Mouse (Mus musculus): ENCODE measurements around the gene Stk16.
A peak's percentile ranks its signal among the peaks of the same experiment; 100 is the strongest.

The Stk16 gene

DNA sequence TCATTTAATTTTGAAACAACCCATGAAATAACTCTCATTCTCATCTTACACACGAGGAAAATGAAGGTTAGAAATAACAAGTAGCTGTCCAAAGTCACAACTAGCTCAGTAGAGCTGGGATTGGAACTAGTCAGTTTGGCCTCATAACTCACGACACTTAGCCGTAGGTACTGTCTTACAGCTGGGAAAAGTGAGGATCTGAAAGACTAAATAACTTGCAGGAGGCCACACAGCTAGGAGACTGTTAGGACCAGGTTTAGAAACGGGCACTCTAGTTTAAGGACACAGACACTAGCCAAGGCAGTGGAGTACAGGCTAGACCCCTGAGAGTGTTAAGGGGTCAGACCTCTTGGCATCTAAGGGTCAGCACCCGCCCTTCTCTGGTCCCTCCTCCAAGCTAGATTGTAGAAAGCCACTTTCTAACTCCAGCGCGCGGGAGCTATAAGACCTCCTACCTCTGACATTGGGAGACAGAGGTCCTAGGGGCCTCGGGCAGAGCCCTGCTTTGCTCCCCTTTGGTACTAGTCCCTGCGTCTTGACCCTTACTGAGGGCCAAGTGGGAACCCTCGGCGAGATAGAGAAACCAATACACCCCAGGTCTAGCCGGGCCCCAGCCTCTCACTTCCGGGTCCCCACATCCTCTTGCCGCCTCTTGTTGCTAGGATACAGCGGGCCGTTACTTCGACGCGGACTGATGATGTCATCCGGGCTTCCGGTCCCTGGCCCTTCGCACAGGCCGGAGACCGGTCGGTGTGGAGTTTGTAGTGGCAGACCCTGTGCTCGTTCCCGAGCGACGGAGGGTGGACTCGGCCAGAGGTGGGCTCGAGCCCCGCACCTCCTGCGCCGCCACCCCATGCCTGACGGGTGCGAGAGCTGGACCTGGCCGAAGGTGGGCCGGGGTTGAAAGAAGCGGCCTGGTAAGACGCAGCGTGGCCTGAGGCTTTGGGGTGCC lies at the start of gene Stk16, which contains the start of gene Glb1l:
TSS of gene Stk16 (plus strand) at position 703 of the 952 bp plus-strand sequence.
TSS of gene Glb1l (minus strand) at position 678 of the 952 bp plus-strand sequence.
- DNase-seq (ENCODE audit: low read depth, low spot score) = peak; percentile 92

- no peak for DNase-seq (ENCODE audit: low read depth, low spot score)
Measured at GRCm38 (mm10) chr1:75168093-75168471, 42.6 kb upstream of the Stk16 start.

DNA sequence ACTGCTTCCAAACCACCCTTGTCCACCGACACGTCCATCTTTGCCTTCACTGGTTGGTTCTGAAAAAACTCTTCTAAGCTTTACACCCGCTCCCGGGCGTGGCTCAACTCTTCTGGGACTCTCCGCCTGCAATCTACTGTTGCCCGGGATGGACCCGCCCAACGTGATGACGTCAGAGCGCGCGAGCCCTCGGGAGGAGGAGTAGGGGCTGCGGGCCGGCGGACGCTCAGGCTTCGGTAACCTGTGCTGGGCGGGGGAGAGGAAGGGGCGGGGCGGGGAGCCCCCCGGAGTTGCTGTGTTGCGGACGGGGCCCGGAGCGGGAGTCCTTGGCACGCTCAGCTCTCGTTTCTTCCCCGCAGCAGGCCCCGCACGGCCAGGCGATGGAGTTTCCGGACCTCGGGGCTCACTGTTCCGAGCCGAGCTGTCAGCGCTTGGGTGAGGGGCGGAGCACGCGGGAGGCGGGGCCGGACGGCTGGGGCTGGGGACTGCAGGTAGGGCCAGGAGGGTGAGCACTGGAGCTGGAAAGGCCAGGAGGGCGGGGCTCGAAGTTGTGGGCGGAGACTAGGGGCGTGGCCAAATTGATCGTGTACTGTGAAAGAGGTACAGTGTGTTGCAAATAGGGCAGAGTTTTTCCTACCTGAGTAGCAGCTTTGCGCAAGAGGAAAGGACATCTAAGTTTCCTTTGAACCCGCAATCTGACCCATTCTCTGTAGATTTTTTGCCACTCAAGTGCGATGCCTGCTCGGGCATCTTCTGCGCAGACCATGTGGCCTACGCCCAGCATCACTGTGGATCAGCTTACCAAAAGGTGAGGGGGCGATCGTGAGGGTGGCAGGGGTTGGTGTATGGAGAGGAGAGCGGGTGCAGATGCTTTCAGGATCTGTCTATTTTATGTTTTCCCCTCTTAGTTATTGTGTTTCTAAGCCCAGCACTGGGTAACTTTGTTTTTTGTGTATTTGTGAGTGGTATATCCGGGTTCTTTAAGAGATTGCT lies 41.9 kb upstream of the Stk16 start, which contains the start of gene Zfand2b:
TSS of gene Zfand2b (plus strand) at position 175 of the 993 bp plus-strand sequence.
- DNase-seq (ENCODE audit: low read depth, low spot score) = peak; percentile 85

DNA sequence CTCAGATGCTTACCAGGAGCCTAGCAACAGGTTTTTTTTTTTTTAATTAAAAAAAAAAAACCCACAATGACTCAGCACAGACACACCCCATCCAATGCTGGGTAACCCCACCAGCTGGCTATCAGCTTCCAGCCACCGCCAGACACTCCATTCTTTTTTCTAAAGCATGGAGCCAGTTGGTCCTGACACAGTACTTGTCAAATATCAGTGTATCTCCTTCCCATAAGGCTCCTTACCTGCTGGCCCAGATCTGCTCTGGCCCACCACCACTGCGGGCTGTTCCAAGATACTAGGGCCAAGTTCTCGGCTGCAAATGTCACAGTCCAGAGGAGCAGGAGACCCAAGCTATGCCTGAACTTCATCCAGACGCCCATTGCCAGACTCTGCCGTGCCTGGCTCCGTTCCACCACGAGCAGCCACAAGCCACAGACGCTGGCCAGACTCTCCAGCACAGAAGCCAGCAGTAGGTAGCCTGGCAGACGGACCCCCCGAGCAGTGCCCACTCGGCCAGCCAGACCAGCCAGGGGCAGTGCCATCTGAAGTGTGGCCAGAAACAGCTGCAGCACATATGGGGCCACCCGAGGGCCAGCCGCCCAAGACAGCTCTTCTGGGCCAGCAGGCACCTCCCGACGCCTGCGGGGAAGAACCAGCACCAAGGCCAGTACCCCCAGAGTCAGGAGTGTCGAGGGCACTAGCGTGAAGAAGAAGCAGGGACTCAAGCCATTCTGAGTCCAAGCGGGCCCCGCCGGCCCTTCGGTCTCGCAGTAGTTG lies 31.1 kb upstream of the Stk16 start:
- DNase-seq (ENCODE audit: low read depth, low spot score) = no peak

- DNase-seq (ENCODE audit: low read depth, low spot score) = peak; percentile 70
Measured at GRCm38 (mm10) chr1:75180105-75180590, 30.5 kb upstream of the Stk16 start, which contains the start of gene Abcb6. TSS of gene Abcb6 (minus strand) at chr1:75180392.

DNA sequence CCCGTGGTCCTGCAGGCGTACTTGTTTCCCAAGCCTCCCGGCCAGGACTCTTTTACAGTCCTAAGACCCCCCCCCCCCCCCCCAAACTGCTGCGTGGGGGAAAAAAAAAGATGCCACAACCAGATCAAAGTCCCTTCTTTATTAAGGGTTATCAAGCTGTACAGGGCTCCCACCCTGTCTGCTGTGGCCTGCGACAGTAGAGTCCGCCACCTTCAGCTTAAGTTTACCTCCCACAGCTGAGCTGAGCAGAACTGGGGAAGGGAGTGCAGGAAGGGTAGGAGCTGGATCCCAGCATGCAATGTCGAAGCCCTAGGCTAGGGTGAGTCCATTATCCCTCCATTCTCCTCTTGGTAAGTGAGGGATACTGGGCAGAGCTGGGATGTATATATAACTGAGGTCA lies 29.9 kb upstream of the Stk16 start:
- no peak for DNase-seq (ENCODE audit: low read depth, low spot score)

DNA sequence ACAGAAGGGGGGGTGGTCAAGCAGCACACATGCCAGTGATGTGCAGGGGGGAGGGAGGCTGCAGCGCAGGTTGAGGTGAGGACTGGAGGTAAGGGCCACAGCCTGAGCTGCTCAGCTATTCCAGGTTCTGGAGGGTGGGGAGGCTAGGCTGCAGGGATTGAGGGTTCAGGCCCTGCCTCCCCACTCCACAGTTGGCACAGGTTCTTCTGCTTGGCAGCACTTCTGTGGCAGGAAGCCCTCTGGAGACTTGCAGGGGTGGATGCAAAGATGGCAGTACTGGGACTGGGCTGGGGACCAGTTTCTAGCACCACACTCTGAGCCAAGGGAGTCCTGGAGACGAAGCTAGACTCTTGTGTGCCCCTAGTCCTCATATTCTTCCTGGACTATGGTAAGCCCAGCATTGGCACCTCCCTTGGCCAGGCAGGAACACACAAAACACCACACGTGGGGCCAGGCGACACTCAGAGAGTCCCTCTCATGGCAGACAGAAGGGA lies 29.2 kb upstream of the Stk16 start:
- no peak for DNase-seq (ENCODE audit: low read depth, low spot score)

GRCm38 (mm10) chr1:75182160-75182559 lies 28.5 kb upstream of the Stk16 start:
- DNase-seq (ENCODE audit: low read depth, low spot score) = no peak

DNA sequence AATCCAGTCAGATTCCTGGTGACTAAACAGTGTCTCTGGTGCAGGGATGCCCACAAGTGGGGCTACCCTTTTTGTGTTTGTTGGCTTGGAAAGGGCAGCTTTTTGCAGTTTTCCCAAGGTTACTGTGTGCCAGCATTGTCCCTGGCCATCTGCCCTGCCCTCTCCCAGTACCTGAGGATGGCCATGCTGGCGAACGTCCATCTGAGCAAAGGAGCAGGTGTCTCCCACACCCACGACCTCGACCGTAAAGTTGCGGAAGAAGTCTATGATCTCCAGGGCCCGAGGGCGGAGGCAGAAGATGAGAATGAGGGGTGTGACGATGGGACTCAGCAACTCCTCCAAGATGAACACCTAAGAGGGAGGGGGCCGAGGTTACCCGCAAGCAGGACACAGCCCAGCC lies 25.1 kb upstream of the Stk16 start:
- no peak for DNase-seq (ENCODE audit: low read depth, low spot score)

DNA sequence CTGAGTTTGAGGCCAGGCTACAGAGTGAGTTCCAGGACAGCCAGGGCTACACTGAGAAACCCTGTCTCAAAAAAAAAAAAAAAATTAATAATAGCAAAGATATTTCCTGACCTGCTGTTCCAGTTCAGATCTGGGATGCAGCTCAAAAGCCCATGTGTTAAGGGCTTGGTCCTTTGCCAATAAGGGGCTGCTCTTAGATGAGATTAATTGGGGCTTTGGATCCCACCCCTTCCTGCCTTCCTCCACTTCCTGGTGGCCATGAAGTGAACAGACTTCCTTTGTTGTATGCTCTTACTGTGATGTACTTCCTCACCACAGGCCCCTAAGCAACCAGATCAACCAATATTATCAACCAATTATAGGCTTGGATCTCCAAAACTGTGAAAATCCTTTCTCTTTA lies 23.5 kb upstream of the Stk16 start:
- no peak for DNase-seq (ENCODE audit: low read depth, low spot score)

DNA sequence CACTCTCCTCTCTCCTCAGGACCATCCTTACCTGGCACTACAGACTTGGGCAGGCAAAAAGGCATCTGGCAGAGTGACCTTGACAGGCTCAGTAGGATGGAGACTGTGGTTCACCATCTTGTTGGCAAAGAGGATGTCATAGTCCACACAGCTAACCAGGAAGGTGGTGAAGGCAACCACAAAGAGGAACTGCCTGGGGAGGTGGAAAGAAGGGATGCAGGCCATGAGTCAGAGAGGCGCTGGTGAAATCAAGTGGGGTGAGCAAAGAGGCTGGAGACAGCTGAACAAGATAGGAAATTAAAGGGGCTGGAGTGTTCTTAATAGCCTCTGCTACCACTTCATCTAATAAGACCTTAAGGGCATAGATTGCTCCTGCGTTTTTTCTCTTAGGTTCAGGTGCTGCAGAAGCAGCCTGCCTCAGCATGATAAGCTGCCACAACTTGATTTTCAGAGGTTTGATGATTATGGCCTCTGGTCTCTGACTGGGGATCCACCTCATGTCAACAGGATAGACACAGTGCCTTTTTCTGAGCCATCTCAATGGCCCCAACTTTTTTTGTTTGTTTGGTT lies 22.6 kb upstream of the Stk16 start:
- no peak for DNase-seq (ENCODE audit: low read depth, low spot score)

GRCm38 (mm10) chr1:75190577-75190976 lies 20.1 kb upstream of the Stk16 start:
- DNase-seq (ENCODE audit: low read depth, low spot score) = no peak

- no peak for DNase-seq (ENCODE audit: low read depth, low spot score)
Measured at GRCm38 (mm10) chr1:75191258-75191621, 19.4 kb upstream of the Stk16 start.

GRCm38 (mm10) chr1:75191622-75192402 lies 18.8 kb upstream of the Stk16 start, which contains the start of the genes Ankzf1 and Atg9a:
TSS of gene Ankzf1 (plus strand) at chr1:75192151.
TSS of gene Atg9a (minus strand) at chr1:75192196.
- DNase-seq (ENCODE audit: low read depth, low spot score) = peak; percentile 91

DNA sequence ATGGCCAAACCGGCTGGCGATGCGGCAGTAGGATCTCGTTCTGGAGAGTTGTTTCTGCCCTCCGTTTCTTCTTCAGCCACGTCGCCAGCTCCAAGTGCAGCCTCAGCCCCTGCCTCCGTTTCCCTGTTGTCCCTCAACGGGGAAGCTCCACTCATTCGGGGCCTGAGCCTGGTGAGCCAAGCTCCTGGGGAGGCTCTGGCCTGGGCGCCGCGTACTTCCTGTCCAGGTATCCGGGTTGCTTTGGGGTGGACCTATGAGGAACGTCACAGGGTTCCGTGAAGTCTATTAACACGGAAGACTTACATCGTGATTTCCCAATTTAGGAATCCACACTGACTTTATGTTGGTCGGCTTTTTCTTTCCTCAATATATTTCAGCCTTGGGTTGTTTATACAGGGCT lies 18.2 kb upstream of the Stk16 start:
- DNase-seq (ENCODE audit: low read depth, low spot score) = no peak

DNA sequence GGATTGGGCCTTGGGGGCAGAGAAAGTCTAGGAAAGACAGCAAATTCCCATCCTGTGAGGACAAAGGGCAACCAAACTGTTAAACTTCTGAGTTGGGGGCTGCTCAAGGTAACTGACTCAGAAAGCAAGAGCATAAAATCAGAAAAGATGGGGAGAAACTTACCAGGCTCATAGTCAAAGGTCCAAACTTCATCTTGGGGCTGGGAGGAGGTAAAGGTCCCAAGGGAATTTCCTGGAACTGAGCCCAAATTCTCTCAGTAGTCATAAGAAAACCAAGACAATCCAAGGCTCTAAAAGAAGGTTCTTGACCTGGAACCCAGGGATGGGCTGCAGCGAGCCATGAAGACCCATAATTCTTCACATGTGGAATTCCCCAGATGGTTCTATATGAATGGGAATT lies 9.4 kb upstream of the Stk16 start:
- DNase-seq (ENCODE audit: low read depth, low spot score) = no peak

GRCm38 (mm10) chr1:75208967-75209678 lies 1.5 kb upstream of the Stk16 start:
- no peak for DNase-seq (ENCODE audit: low read depth, low spot score)

GRCm38 (mm10) chr1:75211141-75211708 lies 587 bp downstream of the Stk16 start:
- no peak for DNase-seq (ENCODE audit: low read depth, low spot score)

DNA sequence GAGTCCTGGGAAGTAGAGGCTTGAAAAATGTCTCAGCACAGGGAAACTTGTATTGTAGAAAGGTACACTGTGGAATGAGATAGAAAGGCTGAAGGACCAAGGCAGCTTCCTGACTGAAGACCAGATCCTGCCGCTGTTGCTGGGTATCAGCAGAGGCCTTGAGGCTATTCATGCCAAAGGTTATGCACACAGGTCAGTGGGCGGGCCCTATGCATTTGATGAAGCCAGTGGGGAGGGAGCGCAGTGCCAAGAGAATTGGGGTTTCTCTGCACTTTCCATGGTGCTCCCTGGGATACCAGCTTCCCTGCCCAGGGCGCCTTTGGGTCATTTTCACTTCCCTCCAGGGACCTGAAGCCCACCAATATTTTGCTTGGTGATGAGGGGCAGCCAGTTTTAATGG lies 1.9 kb downstream of the Stk16 start:
- DNase-seq (ENCODE audit: low read depth, low spot score) = no peak
